In genomic region chr14:21982592-21983310, GRCm38 (mm10) we compare ENCODE assay signal across 8 mouse cellular contexts. TPM values are rescaled to one million over a fixed set of nuclear protein-coding genes. Genes with fewer than 3 reads are reported as not detected.
DNase-seq lines count a peak whose midpoint lies in the region.
"Had no signal": no experiment of that assay in that cellular context is flagged by ENCODE, and none has a peak within 500 bp of the region (broad histone marks: within the 10 kb centered on the region; RNA-seq: fewer than 3 reads in every experiment).

No protein-coding gene starts in this region.

- WGBS in heart, embryonic 10.5 days, result 1% methylated on average over 38 of the region's 38 CpGs

- H3K4me1 ChIP-seq in heart, embryonic 10.5 days, result peaks cover 41% of the 10 kb centered on the region

- peaks cover 10% of the 10 kb centered on the region; the same call in 1 of the 2 replicates for H3K36me3 ChIP-seq in heart, embryonic 10.5 days

- no peaks in the 10 kb centered on the region for H3K9me3 ChIP-seq in heart, embryonic 10.5 days

- H3K27me3 ChIP-seq in heart, embryonic 10.5 days (ENCODE audit: insufficient read depth, poor library complexity, severe bottlenecking), result peaks cover 45% of the 10 kb centered on the region

- peak; percentile 46 for DNase-seq in adrenal gland, adult 8-10 months
- DNase-seq in embryo, embryonic 11.5 days (ENCODE audit: low read depth, low spot score), result peak; percentile 29
- peak; percentile 81 for DNase-seq in heart, embryonic 10.5 days (ENCODE audit: low spot score)
- DNase-seq in kidney, adult 9 months, result peak; percentile 71
- DNase-seq in lung, postnatal 36 days, result peak; percentile 37
- DNase-seq in urinary bladder, postnatal 14 days (ENCODE audit: low spot score), result peak; percentile 41
- no peak for DNase-seq in layer of hippocampus, postnatal 36 days

- H3K27ac ChIP-seq in heart, embryonic 10.5 days, result peak overlapping the region; percentile 80

- H3K4me3 ChIP-seq in heart, embryonic 10.5 days, result peak overlapping the region; percentile 77
- H3K4me3 ChIP-seq: erythroblast, embryonic 14.5 days had no signal

RNA-seq across cellular contexts. Expression of gene Zfp503, which starts 6.7 kb away (rescaled TPM):
- total RNA-seq in adrenal gland, adult 8-10 months (2022), result 10 to 100 TPM; 30.6 to 41.2 (median 34.7) TPM
- polyA plus RNA-seq in heart, embryonic 10.5 days (2016; fragmentation: Nextera tagmentation; extraction: Ambion mirVana), result 3.2 and 13.4 TPM in 2 replicates
- total RNA-seq in layer of hippocampus, postnatal 36 days (2021), result 1 to 10 TPM; 2.8 to 3.0 TPM

RNA-seq across cellular contexts. Expression of gene Lrmda, which starts 36.8 kb away (rescaled TPM):
- 1 to 10 TPM; 3.4 to 8.5 (median 5.7) TPM for total RNA-seq in adrenal gland, adult 8-10 months (2022)
- 0.60 and 1.1 TPM in 2 replicates for polyA plus RNA-seq in heart, embryonic 10.5 days (2016; fragmentation: Nextera tagmentation; extraction: Ambion mirVana)
- total RNA-seq in layer of hippocampus, postnatal 36 days (2021), result 1 to 10 TPM in 1 of 2 experiments, under 1 TPM in 1; 0.87 to 1.0 TPM
- polyA plus RNA-seq: erythroblast, embryonic 14.5 days had no signal

Comparison
In these comparisons a context has a peak if more than half of its experiments do, and no peak if none do; other contexts are left out.
1. DNase-seq: peak in adrenal gland, adult 8-10 months (single experiment), embryo, embryonic 11.5 days (single experiment), heart, embryonic 10.5 days (single experiment), kidney, adult 9 months (single experiment), lung, postnatal 36 days (single experiment) and urinary bladder, postnatal 14 days (single experiment); none in layer of hippocampus, postnatal 36 days (0 of 2).
2. RNA of gene Zfp503, which starts 6.7 kb away (total RNA-seq): 30.6 to 41.2 TPM in adrenal gland, adult 8-10 months; 2.8 to 3.0 TPM in layer of hippocampus, postnatal 36 days; every median in the first group is over 4 times any median in the second.